ENCODE assay signal across 8 mouse cellular contexts in the genomic region with DNA sequence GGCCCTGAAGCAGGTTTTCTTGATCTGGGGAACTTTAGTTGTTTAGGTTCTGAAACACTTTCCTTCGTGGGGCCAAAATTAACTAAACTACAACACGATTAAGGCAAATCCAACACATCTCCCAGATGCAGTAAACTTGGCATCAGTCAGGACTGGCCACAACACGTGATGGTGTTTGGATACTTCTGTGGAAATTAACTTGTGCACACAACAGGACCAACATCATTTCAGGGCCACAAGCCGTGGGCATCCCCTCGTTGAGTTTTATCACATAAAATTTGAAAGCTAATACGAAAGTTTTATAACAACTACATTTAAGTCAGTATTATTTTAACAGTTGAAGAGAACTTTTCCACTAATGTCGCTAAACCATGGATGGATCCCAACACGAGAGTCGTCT. TPM values are rescaled to one million over a fixed set of nuclear protein-coding genes. Genes with fewer than 3 reads are reported as not detected.
DNase-seq lines count a peak whose midpoint lies in the region; ATAC-seq and TF ChIP-seq lines count a peak whose summit lies in the region.

No protein-coding gene starts in this region.

- peak overlapping the region; percentile 88 for H3K4me3 ChIP-seq in heart, embryonic 10.5 days
- H3K4me3 ChIP-seq in C2C12 (ENCODE audit: insufficient read depth, poor library complexity, severe bottlenecking): peak overlapping the region; percentile 79
- peak overlapping the region; percentile 81 for H3K4me3 ChIP-seq in forebrain, embryonic 11.5 days (ENCODE audit: low read depth, low read length)
- peak overlapping the region; percentile 76 to 86 for H3K4me3 ChIP-seq in liver, embryonic 14.5 days (ENCODE audit: insufficient read depth in 1 of 2, low read depth in 2 of 2, low read length in 2 of 2)

- peaks cover 12% of the 10 kb centered on the region for H3K4me1 ChIP-seq in heart, embryonic 10.5 days
- H3K4me1 ChIP-seq in forebrain, embryonic 11.5 days (replicated peaks; ENCODE audit: control insufficient read depth, insufficient read depth, low read length): peaks cover 12% of the 10 kb centered on the region
- H3K4me1 ChIP-seq in liver, embryonic 14.5 days (replicated peaks; ENCODE audit: control insufficient read depth in 2 of 2, insufficient read depth in 2 of 2, low read length in 1 of 2): peaks cover 14 to 22% of the 10 kb centered on the region in 2 experiments

- ATAC-seq in forebrain, embryonic 11.5 days (replicated peaks; ENCODE audit: low FRiP score): no peak
- ATAC-seq in liver, embryonic 14.5 days (ENCODE audit: insufficient read depth): no peak

- H3K79me2 ChIP-seq in C2C12 (ENCODE audit: control insufficient read depth, insufficient read depth): peaks cover 63% of the 10 kb centered on the region

- WGBS in heart, embryonic 10.5 days: 46% methylated on average over 9 of the region's 9 CpGs
- 46% methylated on average over 9 of the region's 9 CpGs for WGBS in forebrain, embryonic 11.5 days
- 44% methylated on average over 9 of the region's 9 CpGs for WGBS in liver, embryonic 14.5 days (ENCODE audit: insufficient replicate concordance)

- TF ChIP-seq CTCF in C2C12 (IDR thresholded peaks at IDR 0.05; ENCODE audit: control insufficient read depth, insufficient read depth, insufficient read length): no peak
- TF ChIP-seq CTCF in liver, embryonic 14.5 days (IDR thresholded peaks at IDR 0.05; ENCODE audit: low read depth): no peak

- no peaks in the 10 kb centered on the region for H3K27me3 ChIP-seq in heart, embryonic 10.5 days (ENCODE audit: insufficient read depth, poor library complexity, severe bottlenecking)
- H3K27me3 ChIP-seq in C2C12 (ENCODE audit: control insufficient read depth, insufficient read depth, insufficient read length): no peaks in the 10 kb centered on the region
- no peaks in the 10 kb centered on the region for H3K27me3 ChIP-seq in forebrain, embryonic 11.5 days (ENCODE audit: control insufficient read depth, insufficient read depth, low read length)
- no peaks in the 10 kb centered on the region for H3K27me3 ChIP-seq in liver, embryonic 14.5 days (ENCODE audit: control insufficient read depth, insufficient read depth, low read length)

- intact Hi-C loops in heart, postnatal 25 days (cut with DNase I): loop anchor here (2.0 to 5.0 kb wide), 3 partner anchors 20 to 233 kb away; no protein-coding TSS in a partner anchor
- intact Hi-C loops in gastrocnemius, postnatal 36 days (cut with DNase I): loop anchor here (5.0 kb wide), 1 partner anchor 118 kb away; no protein-coding TSS in a partner anchor

- no peaks in the 10 kb centered on the region for H3K9me3 ChIP-seq in heart, embryonic 10.5 days
- no peaks in the 10 kb centered on the region for H3K9me3 ChIP-seq in forebrain, embryonic 11.5 days (ENCODE audit: control insufficient read depth, low read length)
- H3K9me3 ChIP-seq in liver, embryonic 14.5 days (ENCODE audit: control insufficient read depth, low read length): no peaks in the 10 kb centered on the region

- H3K4me2 ChIP-seq in forebrain, embryonic 11.5 days (ENCODE audit: low read depth, low read length, severe bottlenecking): peak overlapping the region; percentile 73
- peak overlapping the region; percentile 87 for H3K4me2 ChIP-seq in liver, embryonic 14.5 days (ENCODE audit: low read depth)

- H3K79me3 ChIP-seq in C2C12 (ENCODE audit: low read depth): peaks cover 56% of the 10 kb centered on the region

- TF ChIP-seq EP300 in liver, embryonic 14.5 days (IDR thresholded peaks at IDR 0.05; ENCODE audit: low read depth): no peak

- peak overlapping the region; percentile 99 for H3K9ac ChIP-seq in forebrain, embryonic 11.5 days (ENCODE audit: low read length)
- H3K9ac ChIP-seq in liver, embryonic 14.5 days (replicated peaks): peak overlapping the region; percentile 79

- peak overlapping the region; percentile 41 for H3ac ChIP-seq in C2C12 (ENCODE audit: control insufficient read depth, insufficient read length, low read depth)

- no peak for DNase-seq in heart, embryonic 10.5 days (ENCODE audit: low spot score)
- DNase-seq in heart, postnatal 25 days (ENCODE audit: low spot score): no peak
- no peak for DNase-seq in forebrain, embryonic 11.5 days (ENCODE audit: low spot score)
- no peak for DNase-seq in liver, embryonic 14.5 days (ENCODE audit: low read depth in 3 of 3, low spot score in 3 of 3)
- no peak for DNase-seq in left cerebral cortex, adult 9 months (ENCODE audit: low spot score in 2 of 2)
- no peak for DNase-seq in gastrocnemius, postnatal 36 days
- no peak for DNase-seq in thymus, postnatal 0 days (ENCODE audit: low spot score)

- peaks cover 8% of the 10 kb centered on the region for H3K36me3 ChIP-seq in heart, embryonic 10.5 days
- H3K36me3 ChIP-seq in C2C12 (ENCODE audit: control insufficient read depth, insufficient read depth): peaks cover 22% of the 10 kb centered on the region
- H3K36me3 ChIP-seq in forebrain, embryonic 11.5 days (ENCODE audit: control insufficient read depth, insufficient read depth, low read length): no peaks in the 10 kb centered on the region; the same call in 1 of the 2 replicates
- peaks cover 5% of the 10 kb centered on the region for H3K36me3 ChIP-seq in liver, embryonic 14.5 days (replicated peaks; ENCODE audit: control insufficient read depth, insufficient read depth, low read depth)

- H3K27ac ChIP-seq in heart, embryonic 10.5 days: peak overlapping the region; percentile 100
- no peak overlapping the region for H3K27ac ChIP-seq in forebrain, embryonic 11.5 days (ENCODE audit: low read depth, low read length)
- peak overlapping the region; percentile 68 for H3K27ac ChIP-seq in liver, embryonic 14.5 days

TF ChIP-seq in C2C12, 6 proteins besides CTCF, POLR2A, EP300 and RAD21:
- TF ChIP-seq MYOG (IDR thresholded peaks at IDR 0.05; ENCODE audit: control insufficient read depth, extremely low read depth, insufficient read length): no peak
- no peak for TF ChIP-seq USF1 (IDR thresholded peaks at IDR 0.05; ENCODE audit: low read depth)
- no peak for TF ChIP-seq FOSL1 (IDR thresholded peaks at IDR 0.05; ENCODE audit: insufficient read depth, low read length, poor library complexity, severe bottlenecking)
- TF ChIP-seq MAX (IDR thresholded peaks at IDR 0.05): no peak
- TF ChIP-seq MYOD1 (IDR thresholded peaks at IDR 0.05; ENCODE audit: control insufficient read depth, insufficient read length, low read depth): no peak
- no peak for TF ChIP-seq CEBPB (IDR thresholded peaks at IDR 0.05; ENCODE audit: low read depth)

RNA-seq across cellular contexts. Expression of a gene that starts 1.9 kb away (rescaled TPM):
- polyA plus RNA-seq in heart, embryonic 10.5 days (2016; fragmentation: Nextera tagmentation; extraction: Ambion mirVana): 48.5 and 58.6 TPM in 2 replicates
- 10 to 100 TPM; 57.2 to 60.5 TPM for total RNA-seq in heart, postnatal 25 days (2021)
- 5.3 TPM for polyA plus RNA-seq in C2C12 (2012; fragmentation: generic; extraction: Trizol)
- polyA plus RNA-seq in forebrain, embryonic 11.5 days (2014; fragmentation: Nextera tagmentation; extraction: Ambion mirVana): 70.9 and 86.4 TPM in 2 replicates
- polyA plus RNA-seq in liver, embryonic 14.5 days (2012; rRNA removed): 6.9 and 11.0 TPM in 2 replicates
- polyA plus RNA-seq in liver, embryonic 14.5 days (2014; fragmentation: Nextera tagmentation; extraction: Ambion mirVana): 19.4 and 21.8 TPM in 2 replicates
- 10 to 100 TPM; 37.7 to 44.1 TPM for total RNA-seq in gastrocnemius, postnatal 36 days (2021)
- polyA plus RNA-seq in thymus, postnatal 0 days (2015; fragmentation: Nextera tagmentation; extraction: Ambion mirVana): 77.0 and 84.4 TPM in 2 replicates
